Mouse (Mus musculus) C2C12 (cell line): ENCODE data around the gene Wipf2.

Source experiments
- CEBPB ChIP-seq: IDR thresholded peaks from one replicate; pipeline ENCODE4 v1.6.1; 2011; ENCODE audit warnings: low read depth, mild to moderate bottlenecking, control low read depth, moderate library complexity
- CTCF ChIP-seq: IDR thresholded peaks from one replicate; pipeline ENCODE4 v1.5.1; 2011; ENCODE audit not compliant: control insufficient read depth, insufficient read depth, insufficient read length
- FOSL1 ChIP-seq: IDR thresholded peaks from one replicate; pipeline ENCODE4 v1.8.0; 2011; ENCODE audit warnings: mild to moderate bottlenecking, low read length; ENCODE audit not compliant: poor library complexity, insufficient read depth, severe bottlenecking
- MAX ChIP-seq: IDR thresholded peaks from one replicate; pipeline ENCODE4 v1.6.1; 2011; ENCODE audit warnings: mild to moderate bottlenecking, control low read depth
- MYOD1 ChIP-seq: IDR thresholded peaks from one replicate; pipeline ENCODE4 v1.6.1; 2011; ENCODE audit warnings: low read depth; ENCODE audit not compliant: control insufficient read depth, insufficient read length
- MYOG ChIP-seq: IDR thresholded peaks from one replicate; pipeline ENCODE4 v1.6.1; 2011; ENCODE audit not compliant: control insufficient read depth, insufficient read length; ENCODE audit errors: extremely low read depth
- USF1 ChIP-seq: IDR thresholded peaks from one replicate; pipeline ENCODE4 v1.6.1; 2011; ENCODE audit warnings: low read depth, mild to moderate bottlenecking, control low read depth, moderate library complexity

DNA sequence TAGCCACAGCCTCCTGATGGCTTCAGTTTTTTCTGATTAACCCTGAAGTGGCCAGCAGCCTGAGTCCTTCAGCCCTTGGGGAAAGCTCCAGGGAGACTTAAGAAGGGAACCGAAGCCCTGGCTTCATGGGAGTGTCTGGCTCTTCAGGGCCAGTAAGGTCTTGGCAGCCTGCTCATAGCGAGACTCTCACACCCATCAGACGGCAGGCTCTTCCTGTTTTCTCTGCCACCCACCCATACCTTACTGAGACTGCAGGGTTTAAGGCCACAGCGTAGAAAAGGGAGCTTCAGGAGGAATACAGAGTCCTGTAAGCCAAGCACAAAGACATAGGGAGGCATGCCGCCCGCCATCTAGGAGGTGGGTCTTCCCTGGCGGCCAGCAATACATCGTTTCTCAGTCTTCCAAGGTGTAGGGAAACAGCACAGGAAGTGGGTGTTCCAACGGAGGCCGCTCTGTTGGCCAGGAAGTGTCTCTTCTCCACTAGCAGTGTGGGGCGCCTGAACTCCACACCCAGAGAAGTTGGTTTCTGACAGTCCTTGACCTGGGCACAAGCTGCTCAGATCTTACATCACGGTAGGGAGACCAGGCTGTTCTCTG, 37.2 kb downstream of the Wipf2 start:
- TF ChIP-seq MYOG (no peak), CTCF (no peak), MAX (no peak), MYOD1 (no peak), USF1 (no peak), CEBPB (no peak), FOSL1 (no peak)
